Mouse (Mus musculus) fat pad, adult 2 months (tissue): ENCODE results near the gene Bicra.

Experiments
- DNase-seq: peaks from one replicate; pipeline ENCODE4 v3.0.0-alpha.2; 2011; ENCODE audit warnings: low read depth, low spot score; ENCODE audit errors: extremely low read depth

Gene Bicra

DNA sequence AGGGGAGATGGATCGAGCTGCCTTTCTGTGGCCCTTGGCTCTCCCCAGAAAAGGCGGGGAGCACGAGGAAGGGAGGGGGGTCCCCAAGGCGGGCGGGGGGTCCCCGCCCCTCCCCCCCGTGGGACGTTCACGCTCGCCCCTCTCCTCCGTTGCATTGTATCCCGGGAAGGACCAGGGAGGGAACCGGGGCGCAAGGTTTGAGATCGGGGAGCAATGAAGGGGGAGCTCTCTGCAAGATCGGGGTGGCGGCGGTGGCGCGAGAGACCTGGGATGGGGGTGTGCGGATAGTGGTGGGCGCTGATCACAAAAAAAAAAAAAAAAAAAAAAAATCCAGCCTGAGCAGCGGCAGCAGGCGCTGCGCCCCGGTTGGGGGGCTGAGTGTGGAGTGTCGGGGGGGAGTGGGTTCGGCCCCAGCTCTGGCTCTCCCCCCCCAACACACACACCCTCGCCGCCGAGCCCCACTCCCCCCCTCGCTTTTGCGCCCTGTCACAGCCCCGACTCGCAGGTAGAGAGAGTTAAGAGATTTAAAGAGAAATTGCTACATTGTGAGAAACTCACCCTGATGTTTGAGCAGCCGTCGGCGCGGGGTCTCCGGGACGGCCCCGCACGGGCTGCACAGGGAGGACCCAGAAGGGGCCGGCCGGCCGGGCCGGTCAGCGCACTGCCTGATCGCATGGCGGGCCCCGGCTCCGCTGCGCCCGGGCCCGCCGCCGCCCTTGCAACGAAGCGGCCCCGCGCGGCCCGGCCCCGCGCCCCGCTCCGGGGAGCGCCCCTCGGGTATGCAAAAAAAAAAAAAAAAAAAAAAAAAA lies at the start of gene Bicra:
Gene Bicra, minus strand, starts transcription at position 584 of the 809 bp plus-strand sequence.
- DNase-seq = no peak

DNA sequence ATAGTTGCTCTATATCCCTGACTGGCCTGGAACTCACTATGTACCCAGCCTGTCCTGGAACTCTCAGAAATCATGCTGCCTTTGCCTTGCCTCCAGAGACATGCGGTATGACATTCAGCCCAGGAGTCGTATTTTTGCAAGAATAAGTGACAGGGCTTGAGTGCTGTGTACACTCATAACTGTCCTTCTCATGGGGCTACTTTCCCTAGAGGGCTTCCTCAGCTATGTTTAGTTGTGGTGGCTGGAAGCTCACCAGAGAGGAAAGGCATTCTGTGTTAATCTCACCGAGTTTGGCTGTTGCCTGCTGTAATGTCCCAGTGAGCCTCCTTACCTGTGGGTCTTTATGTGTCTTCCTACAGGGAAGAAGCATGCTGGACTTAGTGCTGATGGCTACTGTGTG lies 46.9 kb upstream of the Bicra start:
- no peak for DNase-seq

DNA sequence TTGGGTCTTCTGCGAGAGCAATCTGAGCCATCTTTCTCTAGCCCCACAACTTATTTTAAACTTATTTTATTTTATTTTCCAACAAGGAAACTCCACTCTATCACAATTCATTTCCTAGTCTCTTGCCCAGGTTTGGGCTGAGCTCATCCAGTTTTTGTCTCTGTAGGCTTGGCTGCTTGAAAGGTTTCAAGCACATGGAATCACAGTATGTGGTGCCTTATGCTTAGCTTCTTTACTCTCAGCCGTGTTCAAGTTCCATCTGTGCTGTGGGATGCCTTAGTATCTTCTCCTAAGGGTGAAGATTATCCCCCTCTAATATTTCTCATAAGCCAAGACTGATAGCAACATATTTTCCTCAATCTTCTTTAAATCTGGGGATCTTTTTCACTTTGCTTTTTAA lies 39.9 kb upstream of the Bicra start:
- no peak for DNase-seq

DNA sequence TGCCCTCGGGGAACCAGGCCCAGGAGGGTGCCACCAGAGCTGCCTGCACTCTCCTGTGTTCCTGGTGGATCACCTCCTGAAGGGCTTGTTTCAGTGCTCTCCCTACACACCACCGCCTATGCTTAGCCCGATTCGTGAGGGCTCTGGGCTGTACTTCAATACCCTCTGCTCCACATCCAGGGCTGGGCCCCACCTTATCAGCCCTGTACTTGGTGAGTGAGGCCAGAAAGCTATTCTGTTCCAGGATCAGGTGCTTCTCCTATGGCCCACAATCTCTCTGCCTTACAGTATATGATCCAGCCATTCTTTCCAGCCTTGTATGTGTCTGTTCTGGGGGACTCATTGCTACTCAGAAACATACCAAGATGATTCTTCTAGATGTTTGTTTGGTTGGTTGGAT lies 35.6 kb upstream of the Bicra start:
- no peak for DNase-seq

DNA sequence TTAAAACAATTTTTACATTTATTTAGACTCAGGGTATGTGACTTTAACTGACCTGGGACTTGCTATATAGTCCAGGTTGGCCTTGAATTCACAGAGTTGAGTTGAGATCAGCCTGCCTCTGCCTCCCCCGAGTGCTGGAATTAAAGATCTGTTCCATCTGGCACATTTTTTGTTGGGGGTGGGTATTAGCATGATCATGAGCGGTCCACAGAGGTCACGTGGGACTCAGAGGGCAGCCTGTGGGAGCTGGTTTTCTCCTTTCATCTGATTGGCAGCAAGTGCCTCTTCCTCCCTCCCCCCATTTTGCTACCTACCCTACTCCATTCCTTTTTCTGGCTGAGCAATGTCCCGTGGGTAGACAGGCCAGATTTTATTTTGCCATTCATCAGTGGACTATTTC lies 32.9 kb upstream of the Bicra start:
- no peak for DNase-seq

DNA sequence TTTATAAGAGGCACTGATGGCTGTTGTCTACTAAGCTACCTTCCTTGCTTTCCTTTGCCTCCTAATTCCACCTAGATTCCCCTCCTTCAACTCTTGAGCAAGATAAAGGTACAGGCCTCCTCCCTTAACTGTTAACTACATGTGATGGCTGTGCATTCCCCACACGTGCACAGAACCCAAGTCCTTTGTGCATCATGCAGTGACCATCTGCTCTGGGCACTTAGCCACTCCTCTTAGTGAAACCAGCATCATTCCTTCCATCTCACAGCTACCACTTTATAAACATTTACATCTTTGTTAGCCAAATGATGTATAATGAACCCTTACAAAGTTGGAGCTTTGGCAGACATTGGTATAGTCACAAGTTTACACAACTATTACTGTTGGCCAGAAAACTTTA lies 32.2 kb upstream of the Bicra start:
- no peak for DNase-seq

DNA sequence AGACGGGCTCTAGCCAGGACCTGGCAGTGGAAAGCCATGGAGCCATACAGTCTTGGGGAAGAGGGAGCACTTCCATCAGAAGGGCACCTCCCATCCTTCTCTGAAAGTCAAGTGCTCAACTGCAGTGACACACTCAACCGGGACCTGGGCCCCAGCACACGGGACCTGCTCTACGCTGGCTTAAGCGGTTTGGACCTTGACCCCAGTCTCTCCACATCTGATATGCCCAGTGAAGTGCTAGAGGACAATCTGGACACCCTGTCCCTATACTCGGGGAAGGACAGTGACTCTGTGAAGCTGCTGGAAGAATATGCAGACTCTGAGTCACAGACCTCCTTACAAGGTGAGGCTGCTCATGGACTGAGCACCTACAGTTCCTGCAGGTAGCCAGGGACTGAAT lies 24.2 kb upstream of the Bicra start:
- no peak for DNase-seq

DNA sequence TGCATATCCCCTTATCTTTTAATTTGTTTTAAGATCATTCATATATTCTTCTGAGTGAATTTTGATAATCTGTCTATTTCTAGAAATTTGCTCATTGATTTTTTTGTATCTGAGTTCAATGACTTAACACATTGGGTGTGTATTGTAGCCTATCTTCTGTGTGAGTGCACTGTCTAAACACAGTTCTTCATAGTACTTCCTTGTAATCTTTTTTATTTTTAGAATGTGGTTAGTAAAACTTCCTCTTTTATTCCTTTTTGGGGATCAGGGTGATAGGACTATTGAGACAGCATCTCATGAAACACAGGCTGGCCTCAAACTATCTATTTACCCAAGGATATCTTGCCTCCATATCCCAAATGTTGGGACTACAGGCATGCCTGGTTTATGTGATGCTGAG lies 23.1 kb upstream of the Bicra start:
- no peak for DNase-seq

DNA sequence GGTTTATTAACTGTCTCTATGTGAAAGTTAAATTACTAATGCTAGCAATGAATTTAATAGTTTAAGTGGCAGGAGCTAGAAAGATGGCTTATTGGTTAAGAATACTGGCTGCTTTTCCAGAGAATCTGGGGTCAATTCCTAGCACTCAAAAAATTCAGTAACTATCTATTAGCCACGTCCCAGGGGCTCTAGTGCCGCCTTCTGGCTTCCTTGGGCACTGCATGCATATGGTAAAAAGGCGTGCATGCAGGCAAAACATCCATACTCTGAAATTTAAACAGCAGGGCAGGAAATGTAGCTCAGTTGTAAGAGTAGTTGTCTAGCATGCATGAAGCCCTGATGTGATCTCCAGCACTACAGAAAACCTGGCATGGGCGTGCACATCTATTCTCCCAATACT lies 15.8 kb upstream of the Bicra start:
- DNase-seq = no peak

DNA sequence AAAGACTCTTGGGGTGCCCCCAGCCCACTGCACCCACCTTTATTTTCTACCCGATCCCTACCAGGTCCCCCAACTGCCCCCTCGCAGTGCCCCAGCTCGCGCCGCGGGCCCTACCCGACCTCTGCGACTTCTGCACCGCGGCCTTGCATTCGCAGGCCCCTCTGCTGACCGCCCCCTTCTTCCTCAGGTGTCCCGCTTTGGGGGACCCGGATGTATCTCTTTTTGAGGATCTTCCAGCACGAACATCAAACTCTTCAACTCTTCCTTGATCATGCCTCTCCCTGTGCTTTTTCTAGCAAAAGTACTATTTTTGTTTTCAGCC lies 14.3 kb upstream of the Bicra start:
- no peak for DNase-seq

DNA sequence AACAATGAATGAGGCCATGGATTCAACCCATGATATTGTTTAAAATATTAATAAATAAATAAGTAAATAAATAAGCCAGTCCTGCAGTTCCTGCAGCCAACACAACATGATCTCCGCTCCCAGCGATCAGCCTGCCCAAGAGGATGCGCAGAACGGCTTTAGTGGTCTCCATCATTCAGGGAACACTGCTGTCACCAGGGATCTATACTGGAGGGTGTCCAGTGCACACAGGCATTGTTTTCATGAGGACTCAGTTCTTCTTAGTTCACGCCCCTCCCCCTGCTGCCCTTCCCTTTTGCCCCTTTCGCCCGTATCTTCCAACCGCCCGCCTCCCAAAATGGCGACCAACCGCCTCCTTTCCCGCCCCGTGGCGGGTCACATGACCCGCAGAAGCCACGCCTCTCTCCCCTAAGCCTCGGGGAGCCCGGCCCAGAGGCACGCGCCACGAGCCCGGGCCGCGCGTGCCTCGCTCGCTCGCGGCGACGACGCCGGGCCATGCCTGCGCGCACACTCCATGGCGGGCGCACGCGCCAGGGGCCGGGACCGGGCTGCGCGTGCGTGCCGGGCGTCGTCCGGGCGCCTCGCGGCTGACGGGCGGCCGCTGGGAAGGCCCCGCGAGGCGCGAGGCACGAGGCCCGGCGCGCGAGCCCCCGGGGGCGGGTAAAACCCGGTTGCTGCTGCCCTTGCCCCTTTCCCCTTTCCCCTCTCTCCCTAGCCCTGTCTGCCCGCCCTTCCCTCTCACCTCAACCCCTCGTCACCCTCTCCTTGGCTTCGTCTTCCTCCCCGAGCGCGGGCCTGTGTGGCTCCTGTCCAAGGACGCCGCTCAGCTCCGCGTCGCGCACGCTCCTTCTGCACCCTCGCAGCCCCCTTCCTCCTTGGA lies 13.7 kb upstream of the Bicra start, which contains the start of gene Zfp541:
Gene Zfp541, plus strand, starts transcription at position 596 of the 880 bp plus-strand sequence.
- DNase-seq = no peak

DNA sequence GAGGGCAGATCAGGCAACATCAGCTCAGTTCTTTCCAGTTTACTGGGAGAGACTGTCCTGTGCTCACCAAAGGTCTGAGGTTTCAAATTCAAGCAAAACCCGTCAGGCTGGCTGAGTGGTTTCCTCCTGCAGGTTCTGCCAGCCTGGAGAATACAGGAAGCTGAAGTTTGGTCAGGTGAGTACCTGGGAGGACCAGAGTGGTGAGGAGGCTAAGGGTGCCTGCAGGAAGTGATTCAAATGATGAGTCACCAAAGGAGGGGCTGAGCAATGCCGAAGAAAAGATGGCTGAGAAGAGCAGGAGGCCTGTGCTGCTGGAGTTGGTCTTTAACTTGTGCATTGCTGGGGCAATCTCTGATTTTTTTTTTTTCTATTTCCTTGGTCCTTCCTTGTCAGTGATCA lies 9.4 kb upstream of the Bicra start:
- DNase-seq = no peak

DNA sequence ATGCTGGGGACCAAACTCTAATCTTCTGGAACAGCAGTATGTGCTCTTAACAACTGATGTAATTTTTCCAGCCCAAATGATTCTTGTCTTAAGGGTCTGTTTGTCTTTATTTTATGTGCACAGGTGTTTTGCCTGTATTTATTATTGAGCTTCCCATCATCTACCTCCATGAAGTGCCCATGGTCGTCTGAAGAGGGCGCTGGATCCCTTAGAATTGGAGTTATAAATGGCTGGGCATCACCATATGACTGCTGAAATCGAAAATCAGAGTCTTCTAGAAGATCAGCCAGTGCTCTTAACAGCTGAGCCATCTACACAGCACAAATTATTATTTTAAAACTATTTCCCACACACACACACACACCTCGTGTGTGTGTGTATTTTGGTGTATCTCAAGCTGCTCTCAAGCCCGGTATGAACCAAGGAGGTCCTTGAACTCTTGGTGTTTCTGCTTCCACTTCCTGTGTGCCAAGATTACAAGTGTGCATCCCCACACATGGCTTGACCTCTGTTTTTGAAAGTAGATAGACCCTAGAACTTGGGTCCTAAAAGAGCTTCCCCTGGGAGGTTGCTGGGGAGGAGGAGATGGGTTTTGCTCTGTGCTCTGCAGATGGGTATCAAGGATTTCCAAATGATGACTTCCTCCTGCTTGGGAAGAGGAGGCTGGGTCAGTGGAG lies 8.9 kb upstream of the Bicra start:
- no peak for DNase-seq

DNA sequence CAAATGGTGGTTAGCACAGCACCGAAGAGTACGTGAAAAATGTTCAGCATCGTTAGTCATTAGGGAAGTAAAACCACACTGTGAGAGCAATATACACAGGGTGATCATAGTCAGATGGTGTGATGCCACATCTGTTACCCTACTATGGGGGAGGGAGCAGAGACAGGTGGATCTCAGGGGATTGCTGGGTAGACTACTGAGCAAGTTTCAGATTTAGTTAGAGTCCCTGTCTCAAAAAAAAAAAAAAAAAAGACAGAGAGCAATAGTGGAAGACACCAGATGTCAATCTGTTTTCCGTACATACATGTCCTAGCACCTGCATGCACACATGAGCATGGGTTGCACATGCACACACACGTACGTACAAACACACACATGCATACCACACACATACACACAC lies 7.9 kb upstream of the Bicra start:
- no peak for DNase-seq

DNA sequence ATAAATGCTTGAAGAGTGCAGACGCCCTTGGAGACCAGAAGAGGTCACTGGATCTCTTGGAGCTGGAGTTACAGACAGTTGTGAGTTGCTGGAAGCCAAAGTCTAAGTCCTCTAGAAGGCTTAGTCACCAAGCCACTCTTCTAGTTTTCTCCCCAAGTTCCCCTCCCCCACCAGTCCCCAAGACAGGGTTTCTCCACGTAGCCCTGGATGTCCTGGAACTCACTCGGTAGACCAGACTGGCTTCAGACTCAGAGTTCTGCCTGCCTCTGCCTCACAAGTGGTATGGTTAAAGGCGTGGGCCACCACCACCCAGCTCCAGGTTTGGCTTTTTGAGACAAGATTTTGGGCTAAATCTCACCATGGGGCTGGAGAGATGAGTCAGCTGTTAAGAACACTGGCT lies 7.2 kb upstream of the Bicra start:
- DNase-seq = no peak

DNA sequence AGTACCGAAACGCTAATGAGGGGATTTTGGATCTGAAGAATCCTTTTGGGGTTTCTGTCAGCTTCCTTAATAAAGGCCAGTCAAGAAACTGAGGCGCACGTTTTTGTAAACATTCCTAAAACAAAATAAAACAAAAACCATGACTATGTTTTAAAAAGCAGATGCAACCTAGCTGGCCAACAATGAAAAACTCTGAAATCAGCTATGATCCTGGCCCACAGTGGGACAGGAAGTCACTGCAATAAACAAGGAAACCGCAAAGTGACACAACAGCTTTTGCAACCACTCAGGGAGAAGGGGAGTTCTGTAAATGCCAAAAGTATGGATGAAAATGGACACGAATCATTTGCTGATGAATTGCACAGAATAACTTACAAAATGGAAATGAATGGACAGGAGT lies 5.4 kb upstream of the Bicra start:
- DNase-seq = no peak

DNA sequence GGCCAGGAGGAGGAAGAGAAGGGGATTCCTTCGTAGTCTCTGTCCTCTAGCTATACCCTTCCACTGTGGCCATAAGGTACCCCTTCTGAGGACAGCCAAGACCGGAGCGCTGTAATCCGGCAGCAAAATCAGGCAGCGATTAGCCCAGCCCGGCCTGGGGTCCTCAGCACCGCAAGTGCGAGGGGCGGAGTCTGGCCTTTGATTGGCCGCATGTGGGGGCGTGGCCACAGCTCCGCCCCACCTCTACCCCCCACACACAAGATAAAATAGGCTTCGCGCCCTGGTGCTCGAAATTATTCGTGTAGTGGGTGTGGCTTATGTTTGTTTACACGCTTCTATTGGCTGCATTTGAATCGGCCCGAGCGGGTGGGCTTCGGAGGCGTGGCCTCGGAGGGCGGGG lies 5.0 kb upstream of the Bicra start:
- DNase-seq = no peak

DNA sequence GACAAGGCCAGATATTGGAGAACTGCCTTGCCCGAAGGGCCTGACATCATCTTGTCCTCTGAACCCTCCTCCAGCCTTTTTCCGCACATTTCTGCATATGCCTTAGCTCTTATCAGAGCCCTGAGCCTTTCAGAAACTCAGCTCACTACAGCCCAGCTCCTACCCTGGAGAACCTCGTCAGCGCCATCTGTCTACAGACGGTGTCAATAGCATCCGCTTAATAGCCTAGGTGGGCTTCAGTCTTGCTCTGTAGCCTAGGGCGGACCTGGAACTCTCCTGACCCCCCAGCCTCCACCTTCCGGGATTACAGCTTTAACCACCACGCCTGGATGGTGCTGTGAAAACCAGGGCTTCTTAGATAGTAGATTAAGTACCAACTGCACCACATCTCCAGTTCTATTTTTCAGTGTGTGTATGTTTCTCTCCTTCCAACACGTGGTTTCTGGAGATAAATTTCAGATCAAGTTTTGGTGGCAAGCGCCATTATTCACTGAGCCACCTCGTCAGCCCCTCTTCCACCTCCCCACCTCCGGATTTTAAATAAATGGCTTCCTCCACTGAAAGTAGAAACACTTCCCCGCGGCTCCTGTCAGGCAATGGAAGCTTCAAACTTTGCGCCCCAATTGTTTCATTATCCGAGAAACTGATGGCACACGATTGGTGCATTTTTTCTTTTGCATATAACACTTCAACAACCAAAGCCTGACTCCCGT lies 4.3 kb upstream of the Bicra start:
- no peak for DNase-seq

DNA sequence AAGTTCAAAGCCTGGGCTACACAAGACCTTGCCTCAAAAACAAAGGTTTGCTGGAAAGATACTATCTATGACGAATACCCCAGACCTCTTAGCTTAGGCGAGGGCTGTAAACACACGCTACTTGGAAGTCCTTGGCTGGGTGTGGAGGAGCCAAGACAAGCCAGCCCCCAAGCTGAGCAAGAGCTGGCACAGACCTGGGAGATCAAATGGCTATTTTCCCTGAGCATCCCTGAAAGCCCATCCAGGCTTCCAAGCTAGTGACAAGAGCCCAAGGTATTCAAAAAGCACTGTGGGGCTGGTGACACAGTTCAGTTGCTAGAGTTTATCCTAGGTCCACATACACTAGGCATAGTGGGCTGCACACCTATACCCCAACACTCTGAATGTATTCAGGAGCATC lies 2.9 kb upstream of the Bicra start:
- no peak for DNase-seq

DNA sequence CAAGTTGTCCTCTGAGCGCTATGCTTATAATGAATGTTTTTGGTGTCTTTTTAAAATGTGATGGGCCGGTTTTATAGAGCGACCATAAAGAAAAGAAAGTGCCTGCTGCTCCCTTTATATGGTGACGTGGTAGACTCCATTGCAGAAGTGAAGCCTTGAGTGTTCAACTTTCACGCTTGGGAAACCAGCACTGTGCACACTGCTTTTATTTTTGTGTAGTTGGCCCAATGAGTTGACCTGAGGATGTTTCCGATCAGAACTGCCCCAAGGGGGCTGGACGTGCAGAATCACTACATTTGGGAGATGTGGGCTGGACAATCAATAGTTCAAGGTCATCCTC lies 1.8 kb upstream of the Bicra start:
- DNase-seq = no peak
